Mouse (Mus musculus) myocyte (in vitro differentiated cells): Measurements from ENCODE around the gene Sec22a. TPM values are rescaled to one million over a fixed set of nuclear protein-coding genes. Genes with fewer than 3 reads are reported as not detected.
A peak's percentile ranks its signal among the peaks of the same experiment; 100 is the strongest.

ENCODE experiments used
- H3K27me3 ChIP-seq: one replicate; pipeline ENCODE4 v1.6.1; 2011; ENCODE audit not compliant: control insufficient read depth, insufficient read depth, insufficient read length
- H3K36me3 ChIP-seq: one replicate; pipeline ENCODE4 v1.6.1; 2011; ENCODE audit not compliant: control insufficient read depth, insufficient read depth
- H3K4me2 ChIP-seq: one replicate; pipeline ENCODE4 v1.6.1; 2011; ENCODE audit warnings: low read depth, control low read depth
- H3K4me3 ChIP-seq: one replicate; pipeline ENCODE4 v1.5.1; 2011; ENCODE audit warnings: mild to moderate bottlenecking, control low read depth, moderate library complexity
- H3K79me2 ChIP-seq: one replicate; pipeline ENCODE4 v1.6.1; 2011; ENCODE audit not compliant: control insufficient read depth, insufficient read depth
- H3ac ChIP-seq: one replicate; pipeline ENCODE4 v1.6.1; 2011; ENCODE audit not compliant: control insufficient read depth, insufficient read length
- CEBPB ChIP-seq: IDR thresholded peaks from 2 replicates; pipeline ENCODE4 v1.6.1; 2011; ENCODE audit warnings: mild to moderate bottlenecking, moderate library complexity; ENCODE audit not compliant: poor library complexity, insufficient read depth, severe bottlenecking
- E2F4 ChIP-seq: IDR thresholded peaks from one replicate; pipeline ENCODE4 v1.6.1; 2011; ENCODE audit warnings: mild to moderate bottlenecking, control low read depth, moderate library complexity; ENCODE audit not compliant: insufficient read depth
- MAX ChIP-seq: IDR thresholded peaks from one replicate; pipeline ENCODE4 v1.6.1; 2011; ENCODE audit warnings: low read depth, mild to moderate bottlenecking, control low read depth
- MYOD1 ChIP-seq, 3 experiments: IDR thresholded peaks; one replicate each; pipeline ENCODE4 v1.6.1; 2011; ENCODE audit warnings: control low read depth in 2 of 3, low read depth in 2 of 3, mild to moderate bottlenecking in 2 of 3, moderate library complexity in 1 of 3; ENCODE audit not compliant: insufficient read length in 2 of 3, control insufficient read depth in 1 of 3
- MYOG ChIP-seq, 3 experiments: IDR thresholded peaks; one replicate each; pipeline ENCODE4 v1.6.1; 2011; ENCODE audit warnings: control low read depth in 2 of 3, low read depth in 2 of 3, mild to moderate bottlenecking in 2 of 3; ENCODE audit not compliant: insufficient read length in 2 of 3, control insufficient read depth in 1 of 3, insufficient read depth in 1 of 3
- POLR2A ChIP-seq: IDR thresholded peaks from one replicate; pipeline ENCODE4 v1.6.1; 2011; ENCODE audit warnings: low read depth, mild to moderate bottlenecking, control low read depth, moderate library complexity; ENCODE audit not compliant: insufficient read length
- POLR2AphosphoS2 ChIP-seq: IDR thresholded peaks from one replicate; pipeline ENCODE4 v1.6.1; 2011; ENCODE audit warnings: low read depth, control low read depth; ENCODE audit not compliant: insufficient read length
- REST ChIP-seq: IDR thresholded peaks from one replicate; pipeline ENCODE4 v1.6.1; 2011; ENCODE audit warnings: mild to moderate bottlenecking, control low read depth, moderate library complexity; ENCODE audit not compliant: insufficient read depth, insufficient read length
- SRF ChIP-seq: IDR thresholded peaks from one replicate; pipeline ENCODE4 v1.6.1; 2011; ENCODE audit warnings: low read depth; ENCODE audit not compliant: control insufficient read depth, insufficient read length
- TCF12 ChIP-seq: IDR thresholded peaks from one replicate; pipeline ENCODE4 v1.6.1; 2011; ENCODE audit warnings: mild to moderate bottlenecking, control low read depth; ENCODE audit not compliant: poor library complexity, insufficient read depth, severe bottlenecking
- TCF3 ChIP-seq: IDR thresholded peaks from one replicate; pipeline ENCODE4 v1.6.1; 2011; ENCODE audit warnings: low read depth, control low read depth; ENCODE audit not compliant: insufficient read length
- USF1 ChIP-seq: IDR thresholded peaks from one replicate; pipeline ENCODE4 v1.6.1; 2011; ENCODE audit warnings: low read depth, mild to moderate bottlenecking, control low read depth, moderate library complexity
- polyA plus RNA-seq: library from polyadenylated mRNA; unstranded; fragments of >200 nt; fragmentation: generic; extraction: Trizol; gene quantifications from one replicate; pipeline ENCODE4 v1.2.1, GENCODE M21; 2012; ENCODE audit warnings: missing spikeins

The Sec22a gene
- polyA plus RNA-seq, 1 experiment = 7.7 TPM

- H3K27me3 ChIP-seq = no peaks in the 10 kb centered on the region
- no peak overlapping the region for H3K4me3 ChIP-seq
- no peak for TF ChIP-seq TCF12
- TF ChIP-seq TCF3 = no peak
- TF ChIP-seq POLR2AphosphoS2 = no peak
- no peak for TF ChIP-seq USF1
- TF ChIP-seq E2F4 = no peak
- TF ChIP-seq MYOD1 (IDR thresholded peaks at IDR 0.05; ENCODE audit: control insufficient read depth in 1 of 3, insufficient read length in 2 of 3, low read depth in 2 of 3) = no peak
- no peak for TF ChIP-seq CEBPB
- TF ChIP-seq MYOG (IDR thresholded peaks at IDR 0.05; ENCODE audit: control insufficient read depth in 1 of 3, insufficient read depth in 1 of 3, insufficient read length in 2 of 3, low read depth in 2 of 3) = no peak
- TF ChIP-seq SRF = no peak
- no peak for TF ChIP-seq MAX
- TF ChIP-seq POLR2A = no peak
- TF ChIP-seq REST = no peak
Observed at GRCm38 (mm10) chr16:35357449-35357848, 6.3 kb downstream of the Sec22a start.

GRCm38 (mm10) chr16:35330451-35330850 is 33.3 kb downstream of the Sec22a start:
- TF ChIP-seq POLR2AphosphoS2 = no peak
- no peak for TF ChIP-seq TCF12
- TF ChIP-seq SRF = no peak
- TF ChIP-seq MAX = no peak
- TF ChIP-seq USF1 = no peak
- no peak for TF ChIP-seq POLR2A
- no peak for TF ChIP-seq TCF3
- TF ChIP-seq REST = no peak
- TF ChIP-seq CEBPB = no peak
- peaks cover 4% of the 10 kb centered on the region for H3K36me3 ChIP-seq
- H3ac ChIP-seq = no peak overlapping the region
- H3K79me2 ChIP-seq = no peaks in the 10 kb centered on the region
- H3K4me3 ChIP-seq = no peak overlapping the region
- no peaks in the 10 kb centered on the region for H3K27me3 ChIP-seq
- no peak overlapping the region for H3K4me2 ChIP-seq

More at GRCm38 (mm10) chr16:35357449-35357848, 6.3 kb downstream of the Sec22a start:
- H3K36me3 ChIP-seq = no peaks in the 10 kb centered on the region
- H3K79me2 ChIP-seq = no peaks in the 10 kb centered on the region
- H3ac ChIP-seq = no peak overlapping the region
- no peak overlapping the region for H3K4me2 ChIP-seq

GRCm38 (mm10) chr16:35319773-35320172 is 43.9 kb downstream of the Sec22a start:
- Histone ChIP-seq H3K27me3 (no peaks in the 10 kb centered on the region), H3K36me3 (peaks cover 3% of the 10 kb centered on the region)
- TF ChIP-seq TCF3 = no peak
- no peak for TF ChIP-seq E2F4
- no peak for TF ChIP-seq REST
- TF ChIP-seq TCF12 = no peak
- no peak for TF ChIP-seq MYOG (IDR thresholded peaks at IDR 0.05; ENCODE audit: control insufficient read depth in 1 of 3, insufficient read depth in 1 of 3, insufficient read length in 2 of 3, low read depth in 2 of 3)
- no peak for TF ChIP-seq POLR2AphosphoS2
- no peak for TF ChIP-seq CEBPB
- TF ChIP-seq POLR2A = no peak
- no peak for TF ChIP-seq MAX
- no peak for TF ChIP-seq USF1
- TF ChIP-seq SRF = no peak
- TF ChIP-seq MYOD1 (IDR thresholded peaks at IDR 0.05; ENCODE audit: control insufficient read depth in 1 of 3, insufficient read length in 2 of 3, low read depth in 2 of 3) = no peak

GRCm38 (mm10) chr16:35319335-35319734 is 44.4 kb downstream of the Sec22a start:
- Histone ChIP-seq H3ac (no peak overlapping the region), H3K4me2 (no peak overlapping the region), H3K4me3 (no peak overlapping the region), H3K27me3 (no peaks in the 10 kb centered on the region), H3K79me2 (no peaks in the 10 kb centered on the region), H3K36me3 (peaks cover 5% of the 10 kb centered on the region)
- TF ChIP-seq SRF = peak; percentile 81
- no peak for TF ChIP-seq TCF12
- TF ChIP-seq E2F4 = no peak
- TF ChIP-seq POLR2AphosphoS2 = no peak
- TF ChIP-seq MYOG (IDR thresholded peaks at IDR 0.05; ENCODE audit: control insufficient read depth in 1 of 3, insufficient read depth in 1 of 3, insufficient read length in 2 of 3, low read depth in 2 of 3) = no peak

More at GRCm38 (mm10) chr16:35319773-35320172, 43.9 kb downstream of the Sec22a start:
- H3K4me2 ChIP-seq = no peak overlapping the region
- no peak overlapping the region for H3ac ChIP-seq
- no peaks in the 10 kb centered on the region for H3K79me2 ChIP-seq
- no peak overlapping the region for H3K4me3 ChIP-seq

GRCm38 (mm10) chr16:35318397-35318796 is 45.3 kb downstream of the Sec22a start:
- Histone ChIP-seq H3K79me2 (no peaks in the 10 kb centered on the region), H3ac (no peak overlapping the region), H3K27me3 (no peaks in the 10 kb centered on the region), H3K36me3 (peaks cover 5% of the 10 kb centered on the region), H3K4me3 (no peak overlapping the region), H3K4me2 (no peak overlapping the region)
- TF ChIP-seq MAX (no peak), REST (no peak), USF1 (no peak), E2F4 (no peak), TCF12 (no peak), POLR2AphosphoS2 (no peak), TCF3 (no peak), MYOD1 (IDR thresholded peaks at IDR 0.05; ENCODE audit: control insufficient read depth in 1 of 3, insufficient read length in 2 of 3, low read depth in 2 of 3) (no peak), POLR2A (no peak), MYOG (IDR thresholded peaks at IDR 0.05; ENCODE audit: control insufficient read depth in 1 of 3, insufficient read depth in 1 of 3, insufficient read length in 2 of 3, low read depth in 2 of 3) (no peak), CEBPB (no peak), SRF (no peak)
